Mouse (Mus musculus): ENCODE measurements around the gene Stk11ip.

Stk11ip gene

DNA sequence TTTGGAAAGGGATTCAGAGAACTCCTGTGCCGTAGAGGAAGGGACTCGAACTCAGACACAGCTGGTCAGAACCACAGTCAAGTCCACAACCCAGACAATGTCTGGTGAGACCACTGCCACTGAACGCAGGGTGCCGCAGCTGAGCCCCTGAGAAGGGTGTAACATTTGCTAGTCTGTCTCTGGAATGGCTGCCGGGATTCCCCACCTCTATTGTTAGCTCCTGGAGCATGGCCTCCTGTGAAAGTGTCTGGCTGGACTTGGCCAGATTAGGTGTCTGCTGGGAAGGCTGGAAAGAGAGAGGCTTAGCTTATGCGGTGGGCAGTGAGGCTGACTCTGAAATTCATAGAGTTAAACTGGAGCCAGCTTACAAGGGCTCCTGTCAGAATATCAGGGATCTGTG lies 49.1 kb downstream of the Stk11ip start:
- DNase-seq (ENCODE audit: low read depth, low spot score): no peak

DNA sequence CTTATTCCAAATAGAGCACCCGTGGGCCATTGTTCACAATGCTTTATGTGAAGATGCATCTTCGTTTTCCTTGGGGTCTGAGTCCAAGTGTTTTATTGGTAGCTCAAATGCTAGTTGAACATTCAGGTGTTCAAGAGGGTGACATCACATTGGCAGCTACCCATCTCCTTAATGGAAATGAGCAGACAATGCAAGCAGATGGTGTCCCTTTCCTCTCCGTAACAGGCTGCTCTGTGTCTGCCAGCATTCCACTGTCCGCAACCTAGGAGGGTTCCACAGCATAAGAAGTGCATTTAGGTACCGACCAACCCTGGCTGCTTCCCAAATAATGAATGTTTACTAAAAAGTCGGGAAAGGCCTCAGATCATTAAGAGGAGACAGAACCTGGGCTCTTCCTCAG lies 51.4 kb downstream of the Stk11ip start:
- no peak for DNase-seq (ENCODE audit: low read depth, low spot score)

DNA sequence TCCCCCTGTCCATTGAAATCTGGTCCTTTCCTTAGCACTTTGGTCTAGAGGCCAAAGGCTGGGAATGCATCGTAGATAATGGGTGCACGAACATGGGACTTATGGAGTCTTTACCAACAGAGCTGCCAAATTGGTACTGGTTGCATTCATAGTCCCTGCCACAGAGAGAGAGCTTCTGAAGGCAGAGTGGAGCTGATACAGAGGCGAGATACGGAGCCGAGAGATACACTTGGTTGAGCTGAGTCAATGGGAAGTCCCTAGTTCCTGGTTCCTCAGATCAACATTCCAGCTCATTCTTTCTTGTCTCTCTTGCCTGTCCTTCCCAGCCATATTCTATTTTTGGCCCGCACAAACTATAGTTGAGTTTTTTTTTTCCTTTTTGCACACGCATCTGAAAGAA lies 52.4 kb downstream of the Stk11ip start:
- no peak for DNase-seq (ENCODE audit: low read depth, low spot score)

- DNase-seq (ENCODE audit: low read depth, low spot score): no peak
Measured at GRCm38 (mm10) chr1:75574476-75575310, 53.4 kb downstream of the Stk11ip start.

GRCm38 (mm10) chr1:75581936-75582624 lies 60.8 kb downstream of the Stk11ip start:
- DNase-seq (ENCODE audit: low read depth, low spot score): peak; percentile 61

DNA sequence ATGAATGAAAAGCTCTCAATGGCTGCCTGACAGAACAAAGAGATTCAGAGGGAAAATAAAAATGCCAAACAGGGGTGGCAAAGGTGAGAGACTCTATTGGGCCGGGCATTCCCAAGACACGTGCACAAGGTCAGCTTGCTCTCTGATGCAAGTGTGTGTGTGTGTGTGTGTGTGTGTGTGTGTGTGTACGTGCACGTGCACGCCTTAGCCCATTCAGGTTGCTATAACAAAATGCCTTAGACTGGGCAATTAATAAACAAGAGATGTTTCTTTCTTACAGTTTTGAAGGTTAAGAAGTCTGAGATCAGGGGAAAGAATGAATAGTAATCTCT lies 61.3 kb downstream of the Stk11ip start:
- no peak for DNase-seq (ENCODE audit: low read depth, low spot score)

DNA sequence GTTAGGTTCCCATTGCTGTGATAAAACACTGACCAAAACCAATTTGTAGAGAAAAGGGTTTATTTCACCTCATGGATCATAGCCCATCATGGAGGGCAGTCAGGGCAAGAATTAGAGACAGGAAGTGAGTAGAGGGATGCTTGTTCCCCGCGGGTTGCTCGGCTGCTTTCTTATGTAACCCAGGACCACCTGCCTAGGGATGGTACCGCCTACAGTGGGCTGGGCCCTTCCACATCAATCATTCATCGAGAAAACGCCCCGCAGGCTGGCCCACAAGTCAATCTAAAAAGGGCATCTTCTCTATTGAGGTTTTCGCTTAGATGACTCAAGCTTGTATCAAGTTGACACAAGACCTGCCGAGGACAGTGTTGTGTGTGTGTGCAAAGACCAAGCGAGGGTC lies 61.7 kb downstream of the Stk11ip start:
- DNase-seq (ENCODE audit: low read depth, low spot score): no peak

DNA sequence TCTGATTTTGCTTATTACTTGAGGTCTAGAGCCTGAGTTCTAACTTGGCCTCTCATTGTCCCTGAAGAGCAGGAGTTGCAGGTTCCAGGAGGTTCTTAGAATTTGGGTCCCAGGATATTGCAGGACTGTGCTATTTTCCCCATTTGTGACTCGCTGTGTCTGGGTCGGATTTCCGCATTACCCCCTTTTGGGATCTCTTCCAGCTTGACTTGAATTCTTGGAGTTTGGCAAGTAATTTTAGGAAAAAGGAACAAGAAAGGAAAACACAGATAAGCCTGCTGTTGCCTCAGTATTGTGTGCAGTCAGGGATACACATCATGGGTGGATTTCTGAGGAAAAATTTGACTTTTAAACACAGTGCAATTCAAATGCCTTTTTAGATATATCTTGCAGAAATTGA lies 65.5 kb downstream of the Stk11ip start:
- no peak for DNase-seq (ENCODE audit: low read depth, low spot score)

Data from forelimb bud, embryonic 11.5 days (tissue).